Mouse (Mus musculus) liver, embryonic 16.5 days (tissue): Measurements from ENCODE around the gene Amz1. TPM values are rescaled to one million over a fixed set of nuclear protein-coding genes. Genes with fewer than 3 reads are reported as not detected.

Experiments used
- ATAC-seq: fragments of 200-750 bp; cut with Nextera tagmentation; 2 replicates; pipeline ENCODE4 v1.8.0; 2017; ENCODE audit warnings: low read depth, mild to moderate bottlenecking, moderate number of reproducible peaks, moderate library complexity
- H3K27ac ChIP-seq: fragments of 300-500 bp; sonication (generic); 2 replicates; pipeline ENCODE4 v1.5.1; 2014; ENCODE audit warnings: mild to moderate bottlenecking, low read length
- H3K27me3 ChIP-seq: fragments of 300-500 bp; sonication (generic); 2 replicates; pipeline ENCODE4 v1.6.1; 2014; ENCODE audit warnings: low read depth, low read length, mixed read lengths; ENCODE audit not compliant: control insufficient read depth, insufficient read depth
- H3K36me3 ChIP-seq: fragments of 300-500 bp; sonication (generic); 2 replicates; pipeline ENCODE4 v1.6.1; 2014; ENCODE audit warnings: mild to moderate bottlenecking; ENCODE audit not compliant: control insufficient read depth, insufficient read depth
- H3K4me1 ChIP-seq: fragments of 300-500 bp; sonication (generic); 2 replicates; pipeline ENCODE4 v1.6.1; 2014; ENCODE audit warnings: low read depth, low read length, mixed read lengths; ENCODE audit not compliant: control insufficient read depth
- H3K4me2 ChIP-seq: fragments of 300-500 bp; sonication (generic); 2 replicates; pipeline ENCODE4 v1.6.1; 2014; ENCODE audit warnings: low read depth, low read length, mixed read lengths
- H3K4me3 ChIP-seq: fragments of 300-500 bp; sonication (generic); 2 replicates; pipeline ENCODE4 v1.5.1; 2014; ENCODE audit warnings: low read depth, mild to moderate bottlenecking, low read length
- H3K9ac ChIP-seq: fragments of 300-500 bp; sonication (generic); 2 replicates; pipeline ENCODE4 v1.6.1; 2014; ENCODE audit warnings: low read depth, low read length
- H3K9me3 ChIP-seq: fragments of 300-500 bp; sonication (generic); replicated peaks from 2 replicates; pipeline ENCODE4 v1.6.1; 2016; ENCODE audit warnings: low read length; ENCODE audit not compliant: control insufficient read depth
- WGBS: fragments of 180-500 bp; shearing (Covaris S2); extraction: QIAGEN DNeasy Blood & Tissue Kit; methylation state at CpG from one replicate; pipeline ENCODE4 v1.1.7; 2014; ENCODE audit not compliant: insufficient replicate concordance; 5-methylcytosine and 5-hydroxymethylcytosine counted together
- polyA plus RNA-seq: library from polyadenylated mRNA; unstranded; fragments of >200 nt; fragmentation: Nextera tagmentation; extraction: Ambion mirVana; gene quantifications from 2 replicates; pipeline ENCODE4 v1.2.1, GENCODE M21; 2015

Amz1 gene
- polyA plus RNA-seq, 1 experiment from 2014 or later, result 1.8 TPM

- H3K4me1 ChIP-seq, result peaks cover 8% of the 10 kb centered on the region; the same call in 1 of the 2 replicates
- no peak overlapping the region for H3K27ac ChIP-seq
- no peaks in the 10 kb centered on the region for H3K9me3 ChIP-seq
- no peak for ATAC-seq
- H3K27me3 ChIP-seq, result no peaks in the 10 kb centered on the region
- no peak overlapping the region for H3K9ac ChIP-seq
- H3K4me2 ChIP-seq, result no peak overlapping the region
- H3K36me3 ChIP-seq, result no peaks in the 10 kb centered on the region
- WGBS, result 0% methylated on average over 1 of the region's 2 CpGs
- no peak overlapping the region for H3K4me3 ChIP-seq
These were observed 27.0 kb downstream of the Amz1 start for GRCm38 (mm10) chr5:140750925-140751324.

GRCm38 (mm10) chr5:140752041-140752440 is 28.1 kb downstream of the Amz1 start:
- Histone ChIP-seq H3K4me3 (no peak overlapping the region), H3K36me3 (no peaks in the 10 kb centered on the region), H3K4me1 (peaks cover 8% of the 10 kb centered on the region; the same call in 1 of the 2 replicates), H3K27ac (no peak overlapping the region), H3K27me3 (no peaks in the 10 kb centered on the region), H3K4me2 (no peak overlapping the region), H3K9ac (no peak overlapping the region), H3K9me3 (no peaks in the 10 kb centered on the region)
- WGBS, result 80% methylated on average over 15 of the region's 15 CpGs
- ATAC-seq, result no peak

DNA sequence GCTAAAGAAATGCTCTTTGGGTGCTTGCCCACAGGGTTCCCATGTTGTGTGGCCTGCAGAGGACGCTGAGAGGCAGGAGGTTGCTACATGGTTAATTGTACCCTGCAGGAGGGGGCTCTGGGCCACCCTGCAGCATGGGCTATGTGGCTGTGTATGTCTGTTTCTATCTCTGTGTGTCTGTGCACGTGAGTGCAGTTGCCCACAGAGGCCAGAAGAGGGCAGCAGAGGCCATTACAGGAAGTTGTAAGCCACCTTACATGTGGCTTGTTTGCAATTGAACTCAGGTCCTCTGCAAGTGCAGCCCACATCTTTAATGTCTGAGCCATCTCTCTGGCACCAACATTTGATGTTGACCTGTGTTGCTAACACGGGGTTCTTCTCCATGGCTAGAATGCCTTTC is 28.7 kb downstream of the Amz1 start:
- no peak overlapping the region for H3K27ac ChIP-seq
- ATAC-seq, result no peak

GRCm38 (mm10) chr5:140753223-140753622 is 29.3 kb downstream of the Amz1 start:
- Histone ChIP-seq H3K4me1 (peaks cover 8% of the 10 kb centered on the region; the same call in 1 of the 2 replicates), H3K9ac (no peak overlapping the region), H3K36me3 (no peaks in the 10 kb centered on the region), H3K27ac (no peak overlapping the region), H3K4me3 (no peak overlapping the region), H3K4me2 (no peak overlapping the region), H3K9me3 (no peaks in the 10 kb centered on the region), H3K27me3 (no peaks in the 10 kb centered on the region)
- ATAC-seq, result no peak
- WGBS, result 67% methylated on average over 5 of the region's 5 CpGs

More for the DNA sequence above, 28.7 kb downstream of the Amz1 start:
- Histone ChIP-seq H3K36me3 (no peaks in the 10 kb centered on the region), H3K4me3 (no peak overlapping the region), H3K9me3 (no peaks in the 10 kb centered on the region), H3K4me1 (peaks cover 8% of the 10 kb centered on the region; the same call in 1 of the 2 replicates), H3K4me2 (no peak overlapping the region), H3K9ac (no peak overlapping the region), H3K27me3 (no peaks in the 10 kb centered on the region)
- 70% methylated on average over 3 of the region's 3 CpGs for WGBS

DNA sequence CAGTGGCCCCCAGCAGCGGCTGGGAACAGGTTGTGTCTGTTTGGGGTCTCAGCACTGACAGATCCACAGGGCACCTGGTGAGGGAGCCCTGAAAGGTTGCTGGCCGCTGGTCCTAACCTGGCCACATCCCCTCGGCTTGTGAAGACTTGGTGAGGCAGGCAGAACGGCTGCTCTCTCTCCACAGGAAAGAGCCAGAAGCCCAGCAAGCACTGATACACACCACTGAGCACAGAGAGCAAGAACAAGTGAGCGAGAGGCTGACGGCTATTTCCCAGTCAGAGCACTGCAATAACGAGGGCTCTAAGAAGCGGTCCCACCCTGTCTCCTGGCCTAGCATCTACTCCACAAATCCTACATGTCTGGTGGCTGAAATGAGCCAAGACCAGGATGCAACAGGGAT is 34.9 kb downstream of the Amz1 start:
- WGBS, result 81% methylated on average over 8 of the region's 8 CpGs
- Histone ChIP-seq H3K4me1 (no peaks in the 10 kb centered on the region), H3K27me3 (no peaks in the 10 kb centered on the region), H3K36me3 (peaks cover 14% of the 10 kb centered on the region), H3K9me3 (no peaks in the 10 kb centered on the region), H3K4me2 (no peak overlapping the region), H3K4me3 (no peak overlapping the region), H3K27ac (no peak overlapping the region), H3K9ac (no peak overlapping the region)
- no peak for ATAC-seq

- Histone ChIP-seq H3K4me1 (peaks cover 6% of the 10 kb centered on the region), H3K27ac (no peak overlapping the region), H3K27me3 (no peaks in the 10 kb centered on the region), H3K4me3 (no peak overlapping the region), H3K9me3 (no peaks in the 10 kb centered on the region), H3K4me2 (no peak overlapping the region), H3K9ac (no peak overlapping the region), H3K36me3 (peaks cover 14% of the 10 kb centered on the region)
- WGBS, result 67% methylated on average over 4 of the region's 4 CpGs
- ATAC-seq, result no peak
These were observed 38.6 kb downstream of the Amz1 start for GRCm38 (mm10) chr5:140762540-140762939.

- Histone ChIP-seq H3K9me3 (no peaks in the 10 kb centered on the region), H3K4me1 (peaks cover 14% of the 10 kb centered on the region), H3K27me3 (no peaks in the 10 kb centered on the region), H3K4me3 (no peak overlapping the region), H3K27ac (peak overlapping the region; percentile 65), H3K36me3 (peaks cover 6% of the 10 kb centered on the region), H3K4me2 (no peak overlapping the region), H3K9ac (no peak overlapping the region)
- ATAC-seq, result peak; percentile 55
- 25% methylated on average over 6 of the region's 6 CpGs for WGBS
These were observed 41.1 kb downstream of the Amz1 start for GRCm38 (mm10) chr5:140764921-140765613.

GRCm38 (mm10) chr5:140766566-140766965 is 42.6 kb downstream of the Amz1 start:
- 67% methylated on average over 4 of the region's 4 CpGs for WGBS
- no peaks in the 10 kb centered on the region for H3K36me3 ChIP-seq
- no peak overlapping the region for H3K27ac ChIP-seq
- H3K4me2 ChIP-seq, result no peak overlapping the region
- no peak for ATAC-seq
- no peaks in the 10 kb centered on the region for H3K27me3 ChIP-seq
- no peak overlapping the region for H3K9ac ChIP-seq
- H3K4me3 ChIP-seq, result no peak overlapping the region
- no peaks in the 10 kb centered on the region for H3K9me3 ChIP-seq
- peaks cover 16% of the 10 kb centered on the region for H3K4me1 ChIP-seq

DNA sequence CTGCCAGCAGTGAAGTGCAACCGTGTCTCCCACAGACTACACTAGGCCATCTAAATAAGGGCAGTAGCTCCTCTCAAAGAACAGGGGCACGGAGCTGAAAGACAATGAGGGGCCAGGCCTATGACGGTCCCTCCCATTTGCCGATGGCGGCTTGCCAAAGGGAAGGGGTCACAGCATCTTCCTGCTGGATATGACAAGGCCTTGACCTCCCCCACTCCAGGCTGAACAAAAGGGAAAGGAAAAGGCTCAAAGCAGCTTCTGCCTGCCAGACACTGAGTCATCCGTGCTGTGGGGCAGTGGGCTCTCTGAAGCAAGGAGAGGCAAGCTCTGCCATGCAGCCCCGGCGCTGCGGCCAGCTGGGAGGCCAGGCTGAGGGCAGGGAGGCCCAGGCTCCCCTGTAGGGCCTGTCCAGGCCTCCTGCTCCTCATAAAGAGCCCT is 43.8 kb downstream of the Amz1 start:
- Histone ChIP-seq H3K4me1 (peaks cover 23% of the 10 kb centered on the region), H3K36me3 (no peaks in the 10 kb centered on the region), H3K27me3 (no peaks in the 10 kb centered on the region), H3K27ac (peak overlapping the region; percentile 77), H3K9me3 (no peaks in the 10 kb centered on the region), H3K4me3 (no peak overlapping the region), H3K9ac (peak overlapping the region; percentile 39; the same call in 1 of the 2 replicates), H3K4me2 (no peak overlapping the region)
- WGBS, result 44% methylated on average over 9 of the region's 9 CpGs
- peak; percentile 25; the same call in 1 of the 2 replicates for ATAC-seq
